Mouse (Mus musculus): ENCODE results near the gene Xk.
"Not testable (repeated sequence)": the region's sequence is repeated elsewhere in the genome, so short reads cannot be mapped to it uniquely, and the experiment has no call there.

Gene Xk

GRCm38 (mm10) chrX:9327954-9328353, 55.4 kb downstream of the Xk start:
- DNase-seq, result not testable (repeated sequence)

DNA sequence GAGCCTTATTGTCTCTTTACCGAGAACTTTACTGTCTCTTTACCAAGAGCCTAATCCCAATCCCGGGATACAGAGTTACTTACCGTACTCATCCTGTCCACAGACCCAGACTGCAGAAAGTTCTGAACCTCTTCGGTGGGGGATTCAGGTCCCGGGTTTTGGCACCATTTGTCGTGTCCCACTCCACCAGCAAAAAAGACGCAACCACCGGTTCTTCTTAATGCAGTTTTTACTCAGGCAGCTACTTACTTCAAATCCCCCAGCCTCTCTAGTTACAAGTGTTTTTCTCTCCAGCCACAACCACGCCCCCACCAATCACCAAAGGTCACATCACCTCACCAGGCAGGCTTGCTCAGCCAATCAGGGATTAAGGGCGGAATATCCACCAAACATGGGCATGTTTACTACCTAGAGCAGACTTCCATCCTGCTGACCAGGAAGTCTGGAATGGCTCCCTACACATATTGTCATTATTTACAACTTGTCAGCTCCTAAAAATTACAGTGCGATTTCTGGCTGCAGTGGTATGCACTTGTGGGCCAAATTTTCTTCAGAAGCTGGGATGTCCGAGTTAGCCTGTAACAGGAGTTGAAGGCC, 59.9 kb downstream of the Xk start:
- DNase-seq, result not testable (repeated sequence)

DNA sequence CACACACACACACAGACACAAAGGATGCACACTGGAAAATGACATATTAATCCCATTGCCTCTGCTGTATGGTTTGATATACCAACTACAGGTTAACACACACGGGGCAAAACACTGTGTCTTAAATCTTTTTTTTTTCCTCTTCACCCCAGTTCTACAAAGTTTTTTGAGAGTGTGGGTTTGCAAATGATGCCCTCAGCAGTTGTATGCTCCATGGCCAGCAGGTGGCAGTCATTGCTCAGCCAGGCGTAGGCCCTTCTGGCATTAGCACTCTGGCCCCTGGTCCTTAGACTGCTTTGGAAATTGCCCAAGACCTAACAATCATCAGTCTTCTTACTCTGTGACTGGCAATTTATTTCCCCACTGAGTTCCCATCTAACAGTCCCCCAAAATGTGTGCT, 60.5 kb downstream of the Xk start:
- DNase-seq, result peak; percentile 60

DNA sequence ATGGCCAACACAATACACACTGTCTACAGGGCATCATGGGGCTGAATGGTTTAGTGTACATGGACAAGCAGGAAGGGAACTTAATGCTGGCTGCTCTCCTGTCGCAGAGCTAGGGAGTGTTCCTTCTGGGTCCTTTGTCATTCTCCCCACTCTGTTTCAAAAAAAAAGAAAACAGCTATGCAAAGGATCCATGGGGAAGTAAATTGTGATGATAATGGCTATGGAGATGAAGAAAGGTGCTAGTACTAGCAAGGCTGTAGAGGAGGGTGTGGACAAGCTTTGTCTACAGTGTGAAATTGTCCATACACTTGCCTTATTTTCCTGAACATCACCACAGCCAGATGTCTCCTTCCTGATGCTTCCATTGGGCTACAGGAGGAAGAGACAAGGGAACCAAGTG, 62.4 kb downstream of the Xk start:
- not testable (repeated sequence) for DNase-seq

GRCm38 (mm10) chrX:9350327-9350726, 77.8 kb downstream of the Xk start, which contains the start of gene H2al1k:
TSS of gene H2al1k (plus strand) at chrX:9350627.
- not testable (repeated sequence) for DNase-seq
